Mouse (Mus musculus) hindbrain, embryonic 16.5 days (tissue): ENCODE data around the gene 2900026A02Rik. TPM values are rescaled to one million over a fixed set of nuclear protein-coding genes. Genes with fewer than 3 reads are reported as not detected.
A peak's percentile ranks its signal among the peaks of the same experiment; 100 is the strongest.

ENCODE experiments used
- ATAC-seq: fragments of 200-750 bp; cut with Nextera tagmentation; 2 replicates; pipeline ENCODE4 v1.8.0; 2017; ENCODE audit warnings: moderate TSS enrichment, moderate library complexity
- H3K27ac ChIP-seq: fragments of 300-500 bp; sonication (generic); 2 replicates; pipeline ENCODE4 v1.5.1; 2014; ENCODE audit warnings: low read depth, mild to moderate bottlenecking, control low read depth, low read length, moderate library complexity
- H3K27me3 ChIP-seq: fragments of 300-500 bp; sonication (generic); replicated peaks from 2 replicates; pipeline ENCODE4 v1.6.1; 2014; ENCODE audit warnings: low read length; ENCODE audit not compliant: control insufficient read depth, insufficient read depth
- H3K36me3 ChIP-seq: fragments of 300-500 bp; sonication (generic); 2 replicates; pipeline ENCODE4 v1.6.1; 2014; ENCODE audit warnings: mild to moderate bottlenecking, low read length, moderate library complexity, mixed read lengths; ENCODE audit not compliant: control insufficient read depth, insufficient read depth
- H3K4me1 ChIP-seq: fragments of 300-500 bp; sonication (generic); 2 replicates; pipeline ENCODE4 v1.6.1; 2014; ENCODE audit warnings: low read depth, low read length; ENCODE audit not compliant: control insufficient read depth, insufficient read depth
- H3K4me2 ChIP-seq: fragments of 300-500 bp; sonication (generic); 2 replicates; pipeline ENCODE4 v1.6.1; 2014; ENCODE audit warnings: mild to moderate bottlenecking, low read length, control low read depth, moderate library complexity
- H3K4me3 ChIP-seq: fragments of 300-500 bp; sonication (generic); 2 replicates; pipeline ENCODE4 v1.5.1; 2014; ENCODE audit warnings: mild to moderate bottlenecking, low read length, control low read depth, moderate library complexity
- H3K9ac ChIP-seq: fragments of 300-500 bp; sonication (generic); 2 replicates; pipeline ENCODE4 v1.6.1; 2014; ENCODE audit warnings: low read depth, mild to moderate bottlenecking, control low read depth, low read length, moderate library complexity
- H3K9me3 ChIP-seq: fragments of 300-500 bp; sonication (generic); 2 replicates; pipeline ENCODE4 v1.6.1; 2014; ENCODE audit warnings: mild to moderate bottlenecking, low read length, moderate library complexity; ENCODE audit not compliant: control insufficient read depth
- WGBS: fragments of 180-500 bp; shearing (Covaris S2); extraction: QIAGEN DNeasy Blood & Tissue Kit; methylation state at CpG from one replicate; pipeline ENCODE4 v1.1.7; 2014; 5-methylcytosine and 5-hydroxymethylcytosine counted together
- polyA plus RNA-seq: library from polyadenylated mRNA; unstranded; fragments of >200 nt; fragmentation: Nextera tagmentation; extraction: Ambion mirVana; gene quantifications from 2 replicates; pipeline ENCODE4 v1.2.1, GENCODE M21; 2015

2900026A02Rik gene
- polyA plus RNA-seq, 1 experiment from 2014 or later: 4.3 TPM

DNA sequence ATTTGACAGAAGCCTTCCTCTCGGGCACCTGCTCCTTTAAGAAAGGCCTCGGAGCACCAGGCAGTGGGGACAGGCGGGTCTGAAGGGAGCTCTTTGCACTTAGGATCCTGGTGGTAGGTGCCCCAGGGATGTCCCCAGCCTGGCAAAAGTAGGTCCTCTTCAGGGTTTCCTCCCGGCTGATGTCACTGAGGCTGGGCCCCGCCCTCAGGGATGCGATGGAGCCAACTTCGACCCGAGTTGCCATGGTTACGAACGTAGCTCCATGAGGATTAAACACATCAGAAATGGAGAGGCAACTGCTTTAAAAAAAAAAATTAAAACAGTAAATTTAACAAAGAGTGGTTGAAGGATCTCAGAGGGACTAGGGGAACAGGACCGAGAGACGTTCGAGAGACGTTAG is 29.1 kb downstream of the 2900026A02Rik start:
- ATAC-seq: no peak
- Histone ChIP-seq H3K9ac (no peak overlapping the region), H3K9me3 (no peaks in the 10 kb centered on the region), H3K4me1 (peaks cover 6% of the 10 kb centered on the region), H3K27ac (no peak overlapping the region), H3K36me3 (no peaks in the 10 kb centered on the region), H3K27me3 (no peaks in the 10 kb centered on the region), H3K4me3 (no peak overlapping the region), H3K4me2 (no peak overlapping the region)
- WGBS: 65% methylated on average over 14 of the region's 14 CpGs

GRCm38 (mm10) chr5:113190558-113190957 is 30.5 kb downstream of the 2900026A02Rik start:
- Histone ChIP-seq H3K27me3 (no peaks in the 10 kb centered on the region), H3K27ac (no peak overlapping the region), H3K9ac (no peak overlapping the region), H3K4me2 (no peak overlapping the region), H3K4me1 (peaks cover 6% of the 10 kb centered on the region), H3K9me3 (no peaks in the 10 kb centered on the region), H3K4me3 (no peak overlapping the region), H3K36me3 (no peaks in the 10 kb centered on the region)
- no peak for ATAC-seq
- 89% methylated on average over 14 of the region's 14 CpGs for WGBS

- H3K27ac ChIP-seq: no peak overlapping the region
- H3K9ac ChIP-seq: no peak overlapping the region
- no peak for ATAC-seq
- no peak overlapping the region for H3K4me2 ChIP-seq
- peaks cover 11% of the 10 kb centered on the region for H3K4me1 ChIP-seq
- no peak overlapping the region for H3K4me3 ChIP-seq
- H3K36me3 ChIP-seq: peaks cover 4% of the 10 kb centered on the region; the same call in 1 of the 2 replicates
- no peaks in the 10 kb centered on the region for H3K27me3 ChIP-seq
- no peaks in the 10 kb centered on the region for H3K9me3 ChIP-seq
- whole genome bisulfite sequencing: 39% methylated on average over 6 of the region's 6 CpGs
These were observed 39.6 kb downstream of the 2900026A02Rik start for GRCm38 (mm10) chr5:113181441-113181840.

- Histone ChIP-seq H3K4me3 (no peak overlapping the region), H3K4me2 (peak overlapping the region; percentile 62), H3K4me1 (peaks cover 11% of the 10 kb centered on the region), H3K9me3 (no peaks in the 10 kb centered on the region), H3K27me3 (no peaks in the 10 kb centered on the region), H3K27ac (peak overlapping the region; percentile 77), H3K36me3 (peaks cover 4% of the 10 kb centered on the region; the same call in 1 of the 2 replicates), H3K9ac (no peak overlapping the region; the same call in 1 of the 2 replicates)
- 80% methylated on average over 15 of the region's 15 CpGs for WGBS
- no peak for ATAC-seq
These were observed 40.3 kb downstream of the 2900026A02Rik start for GRCm38 (mm10) chr5:113180755-113181154.

- Histone ChIP-seq H3K27me3 (no peaks in the 10 kb centered on the region), H3K9me3 (no peaks in the 10 kb centered on the region), H3K4me1 (peaks cover 11% of the 10 kb centered on the region), H3K27ac (peak overlapping the region; percentile 77), H3K4me2 (peak overlapping the region; percentile 62), H3K4me3 (peak overlapping the region; percentile 32), H3K9ac (peak overlapping the region; percentile 47), H3K36me3 (peaks cover 4% of the 10 kb centered on the region; the same call in 1 of the 2 replicates)
- WGBS: 4% methylated on average over 25 of the region's 30 CpGs
- peak; percentile 88 for ATAC-seq
These were observed 41.0 kb downstream of the 2900026A02Rik start for GRCm38 (mm10) chr5:113179843-113180682.

DNA sequence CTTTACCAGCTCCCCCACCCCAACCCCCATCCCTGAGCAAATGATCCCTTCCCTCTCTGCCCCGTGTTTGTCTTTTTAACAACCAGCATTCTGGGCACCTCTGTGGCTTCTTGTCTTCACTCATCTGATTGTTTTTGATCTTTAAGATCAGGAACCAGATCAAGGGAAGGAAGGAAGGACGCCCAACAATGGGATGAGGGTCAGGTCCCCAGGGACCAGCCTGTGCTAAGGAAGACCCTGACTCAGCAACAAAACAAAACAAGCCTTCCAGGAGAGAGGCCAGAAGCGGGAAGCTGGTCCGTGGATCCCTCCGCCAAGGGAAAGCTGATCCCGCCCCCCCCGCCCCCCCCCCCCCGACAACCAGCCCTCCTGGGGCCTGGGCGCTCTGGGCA is 41.6 kb downstream of the 2900026A02Rik start:
- Histone ChIP-seq H3K9ac (peak overlapping the region; percentile 47), H3K4me1 (peaks cover 11% of the 10 kb centered on the region), H3K36me3 (peaks cover 3% of the 10 kb centered on the region; the same call in 1 of the 2 replicates), H3K27me3 (no peaks in the 10 kb centered on the region), H3K4me3 (peak overlapping the region; percentile 32), H3K9me3 (no peaks in the 10 kb centered on the region), H3K4me2 (peak overlapping the region; percentile 62), H3K27ac (peak overlapping the region; percentile 77)
- ATAC-seq: peak; percentile 13
- 8% methylated on average over 5 of the region's 9 CpGs for WGBS

DNA sequence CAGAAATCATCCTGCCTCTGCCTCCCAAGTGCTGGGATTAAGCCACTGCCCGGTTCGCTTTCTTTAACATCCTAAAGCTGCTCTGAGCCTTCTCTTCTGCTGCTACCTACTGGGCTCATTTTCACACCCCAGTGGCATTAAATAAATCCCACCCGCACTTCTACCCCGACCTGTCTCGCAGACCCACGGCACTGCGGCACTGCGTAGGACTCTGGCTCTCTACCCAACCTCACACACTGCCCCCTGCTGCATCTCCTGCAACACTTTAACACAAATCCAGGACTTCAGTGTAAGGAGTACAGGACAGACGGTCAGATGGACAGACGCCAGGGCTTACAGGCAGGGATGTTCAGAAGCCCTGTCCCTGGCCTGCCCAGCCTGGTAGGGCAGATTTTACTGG is 45.1 kb downstream of the 2900026A02Rik start:
- Histone ChIP-seq H3K4me2 (no peak overlapping the region), H3K9me3 (no peaks in the 10 kb centered on the region), H3K4me1 (peaks cover 11% of the 10 kb centered on the region), H3K4me3 (no peak overlapping the region), H3K36me3 (no peaks in the 10 kb centered on the region), H3K27ac (no peak overlapping the region), H3K27me3 (no peaks in the 10 kb centered on the region), H3K9ac (no peak overlapping the region)
- 91% methylated on average over 10 of the region's 10 CpGs for WGBS
- no peak for ATAC-seq

- Histone ChIP-seq H3K9me3 (no peaks in the 10 kb centered on the region), H3K9ac (no peak overlapping the region), H3K27ac (no peak overlapping the region), H3K4me1 (peaks cover 6% of the 10 kb centered on the region), H3K4me2 (no peak overlapping the region), H3K4me3 (no peak overlapping the region), H3K36me3 (no peaks in the 10 kb centered on the region), H3K27me3 (no peaks in the 10 kb centered on the region)
- 53% methylated on average over 24 of the region's 24 CpGs for WGBS
- ATAC-seq: no peak
These were observed 45.9 kb downstream of the 2900026A02Rik start for GRCm38 (mm10) chr5:113174916-113175692.

GRCm38 (mm10) chr5:113173318-113173717 is 47.7 kb downstream of the 2900026A02Rik start:
- WGBS: 25% methylated on average over 5 of the region's 5 CpGs
- H3K4me3 ChIP-seq: no peak overlapping the region
- no peak overlapping the region for H3K4me2 ChIP-seq
- no peak for ATAC-seq
- H3K9me3 ChIP-seq: no peaks in the 10 kb centered on the region
- H3K9ac ChIP-seq: no peak overlapping the region
- no peak overlapping the region for H3K27ac ChIP-seq
- H3K36me3 ChIP-seq: no peaks in the 10 kb centered on the region
- no peaks in the 10 kb centered on the region for H3K4me1 ChIP-seq
- no peaks in the 10 kb centered on the region for H3K27me3 ChIP-seq
